ENCODE assay signal across 19 mouse cellular contexts in genomic region chr6:112999199-112999598, GRCm38 (mm10). TPM values are rescaled to one million over a fixed set of nuclear protein-coding genes. Genes with fewer than 3 reads are reported as not detected.
DNase-seq lines count a peak whose midpoint lies in the region.
"Had no signal": no experiment of that assay in that cellular context is flagged by ENCODE, and none has a peak within 500 bp of the region (broad histone marks: within the 10 kb centered on the region; RNA-seq: fewer than 3 reads in every experiment).

No protein-coding gene starts in this region.

- DNase-seq in adrenal gland, postnatal 14 days, result peak; percentile 38
- DNase-seq in adrenal gland, postnatal 4 days (ENCODE audit: low spot score in 2 of 2), result no peak
- peak; percentile 10 for DNase-seq in right cerebral cortex, adult 18-20 months
- no peak for DNase-seq in right cerebral cortex, adult 2 months (ENCODE audit: low spot score in 2 of 2)
- peak; percentile 61 for DNase-seq in brain, adult 2 months (ENCODE audit: low read depth, low spot score)
- no peak for DNase-seq in thymus, postnatal 0 days (ENCODE audit: low spot score)
- no peak for DNase-seq in urinary bladder, postnatal 14 days (ENCODE audit: low spot score)
- DNase-seq: cerebellum, adult 8-10 months; cerebellum, postnatal 25 days; gastrocnemius, postnatal 25 days; heart, adult 18-20 months; heart, postnatal 36 days; kidney, adult 2 months; kidney, postnatal 4 days; layer of hippocampus, adult 9-11 months; midbrain, embryonic 14.5 days; retina, postnatal 1 day; spleen, adult 18-20 months; thymus, postnatal 25 days had no signal

RNA-seq across cellular contexts. Expression of gene Thumpd3, which starts 46.8 kb away (rescaled TPM):
- 35.2 and 36.2 TPM in 2 replicates for total RNA-seq in adrenal gland, postnatal 14 days (2021)
- total RNA-seq in adrenal gland, postnatal 4 days (2021), result 10 to 100 TPM; 39.6 to 43.4 TPM
- 67.9 and 68.5 TPM in 2 replicates for polyA plus RNA-seq in thymus, postnatal 0 days (2015; fragmentation: Nextera tagmentation; extraction: Ambion mirVana)

RNA-seq across cellular contexts. Expression of gene Srgap3, which starts 52.1 kb away (rescaled TPM):
- 13.0 and 18.7 TPM in 2 replicates for total RNA-seq in adrenal gland, postnatal 14 days (2021)
- 10 to 100 TPM; 25.8 to 27.8 TPM for total RNA-seq in adrenal gland, postnatal 4 days (2021)
- 0.71 and 1.2 TPM in 2 replicates for polyA plus RNA-seq in thymus, postnatal 0 days (2015; fragmentation: Nextera tagmentation; extraction: Ambion mirVana)

Comparison
In these comparisons a context has a peak if more than half of its experiments do, and no peak if none do; other contexts are left out.
1. DNase-seq: peak in adrenal gland, postnatal 14 days (single experiment), right cerebral cortex, adult 18-20 months (single experiment) and brain, adult 2 months (single experiment); none in adrenal gland, postnatal 4 days (0 of 2), right cerebral cortex, adult 2 months (0 of 2), thymus, postnatal 0 days (single experiment) and urinary bladder, postnatal 14 days (single experiment).